Mouse (Mus musculus): ENCODE measurements around the gene Rcc1l. TPM values are rescaled to one million over a fixed set of nuclear protein-coding genes. Genes with fewer than 3 reads are reported as not detected.

Rcc1l gene
- polyA plus RNA-seq, 1 experiment from 2014 or later, result 28.0 TPM

DNA sequence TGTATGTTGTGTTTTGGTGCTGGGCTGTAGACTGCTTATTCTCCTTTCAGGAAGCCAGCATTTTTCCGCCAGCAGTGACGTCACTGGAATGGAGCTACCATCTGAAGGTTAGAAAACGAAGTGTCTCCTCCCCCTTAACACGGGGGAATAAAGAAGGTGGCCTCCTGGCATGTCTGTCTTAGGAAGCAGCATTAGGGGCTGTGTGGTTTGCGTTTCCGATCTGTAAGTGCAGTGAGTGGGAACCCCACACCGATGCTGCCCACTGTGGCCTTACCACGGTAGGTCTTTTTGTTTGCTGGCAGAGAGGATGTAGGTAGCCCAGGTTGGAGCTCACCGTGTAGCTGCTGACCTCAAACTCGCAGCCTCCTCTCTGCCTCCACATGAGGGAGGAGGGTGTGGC is 30.1 kb upstream of the Rcc1l start:
- no peak for ATAC-seq (replicated peaks; ENCODE audit: insufficient number of reproducible peaks, low FRiP score, low TSS enrichment, low read depth)

DNA sequence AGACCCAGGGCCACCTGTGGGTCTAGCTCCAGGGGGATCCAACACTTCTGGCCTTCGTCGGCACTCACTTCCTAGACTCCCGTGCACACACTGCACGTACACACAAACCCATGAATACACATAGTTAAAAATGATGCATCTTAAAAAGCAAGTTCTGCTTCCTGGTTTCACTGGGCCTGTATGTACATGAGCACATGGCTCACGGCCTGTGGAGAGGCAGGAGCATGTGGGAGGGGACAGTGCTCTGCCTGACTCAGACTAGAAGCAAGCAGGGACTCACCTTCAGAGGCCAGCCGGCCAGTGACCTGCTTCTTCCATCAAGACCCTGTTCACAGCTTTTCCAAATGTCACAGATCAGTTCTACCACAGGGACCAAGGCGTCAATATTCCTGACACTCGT is 17.1 kb upstream of the Rcc1l start:
- Histone ChIP-seq H3K9ac (replicated peaks; ENCODE audit: low read length) (no peak overlapping the region), H3K27me3 (ENCODE audit: control insufficient read depth, insufficient read depth, low read length) (no peaks in the 10 kb centered on the region), H3K27ac (replicated peaks; ENCODE audit: low read depth, low read length) (no peak overlapping the region), H3K4me1 (ENCODE audit: control insufficient read depth, insufficient read depth, low read length) (no peaks in the 10 kb centered on the region), H3K36me3 (replicated peaks; ENCODE audit: control insufficient read depth, insufficient read depth, low read depth, low read length) (no peaks in the 10 kb centered on the region; the same call in 1 of the 2 replicates), H3K4me2 (ENCODE audit: low read depth, low read length) (no peak overlapping the region), H3K9me3 (replicated peaks; ENCODE audit: control insufficient read depth, low read length) (no peaks in the 10 kb centered on the region), H3K4me3 (ENCODE audit: low read depth, low read length) (no peak overlapping the region)
- ATAC-seq (replicated peaks; ENCODE audit: insufficient number of reproducible peaks, low FRiP score, low TSS enrichment, low read depth) (no peak), DNase-seq (ENCODE audit: low spot score) (no peak)
- WGBS, result 87% methylated on average over 8 of the region's 8 CpGs

More for the DNA sequence above, 30.1 kb upstream of the Rcc1l start:
- 86% methylated on average over 10 of the region's 10 CpGs for WGBS
- Histone ChIP-seq H3K27ac (replicated peaks; ENCODE audit: low read depth, low read length) (no peak overlapping the region), H3K27me3 (ENCODE audit: control insufficient read depth, insufficient read depth, low read length) (no peaks in the 10 kb centered on the region), H3K4me1 (ENCODE audit: control insufficient read depth, insufficient read depth, low read length) (no peaks in the 10 kb centered on the region), H3K9ac (replicated peaks; ENCODE audit: low read length) (no peak overlapping the region), H3K9me3 (replicated peaks; ENCODE audit: control insufficient read depth, low read length) (no peaks in the 10 kb centered on the region), H3K36me3 (replicated peaks; ENCODE audit: control insufficient read depth, insufficient read depth, low read depth, low read length) (no peaks in the 10 kb centered on the region), H3K4me3 (ENCODE audit: low read depth, low read length) (no peak overlapping the region), H3K4me2 (ENCODE audit: low read depth, low read length) (no peak overlapping the region)
- DNase-seq (ENCODE audit: low spot score), result no peak

DNA sequence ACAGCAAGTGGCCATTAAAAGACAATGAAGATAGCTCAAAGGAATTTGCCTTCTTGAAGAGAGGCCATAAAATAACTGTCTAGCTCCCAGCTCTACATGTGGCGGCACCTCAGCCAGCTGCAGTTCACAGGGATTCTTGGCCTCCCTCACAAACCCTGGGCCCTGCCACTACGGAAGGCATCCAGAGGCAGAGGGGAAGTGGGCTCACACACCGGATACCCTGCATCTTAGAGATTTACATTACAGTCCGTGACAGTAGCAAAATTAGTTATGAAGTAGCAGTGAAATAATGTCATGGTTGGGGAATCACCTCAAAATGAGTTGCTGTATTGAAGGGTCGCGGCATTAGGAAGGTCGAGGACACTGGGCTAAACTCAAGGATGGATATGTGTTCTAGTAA is 12.0 kb upstream of the Rcc1l start:
- ATAC-seq (replicated peaks; ENCODE audit: insufficient number of reproducible peaks, low FRiP score, low TSS enrichment, low read depth), result no peak
- no peak for DNase-seq (ENCODE audit: low spot score)
- WGBS, result 89% methylated on average over 7 of the region's 7 CpGs
- Histone ChIP-seq H3K36me3 (replicated peaks; ENCODE audit: control insufficient read depth, insufficient read depth, low read depth, low read length) (no peaks in the 10 kb centered on the region), H3K4me1 (ENCODE audit: control insufficient read depth, insufficient read depth, low read length) (no peaks in the 10 kb centered on the region), H3K4me3 (ENCODE audit: low read depth, low read length) (no peak overlapping the region), H3K27ac (replicated peaks; ENCODE audit: low read depth, low read length) (no peak overlapping the region), H3K9ac (replicated peaks; ENCODE audit: low read length) (no peak overlapping the region), H3K4me2 (ENCODE audit: low read depth, low read length) (no peak overlapping the region), H3K27me3 (ENCODE audit: control insufficient read depth, insufficient read depth, low read length) (no peaks in the 10 kb centered on the region), H3K9me3 (replicated peaks; ENCODE audit: control insufficient read depth, low read length) (no peaks in the 10 kb centered on the region)

DNA sequence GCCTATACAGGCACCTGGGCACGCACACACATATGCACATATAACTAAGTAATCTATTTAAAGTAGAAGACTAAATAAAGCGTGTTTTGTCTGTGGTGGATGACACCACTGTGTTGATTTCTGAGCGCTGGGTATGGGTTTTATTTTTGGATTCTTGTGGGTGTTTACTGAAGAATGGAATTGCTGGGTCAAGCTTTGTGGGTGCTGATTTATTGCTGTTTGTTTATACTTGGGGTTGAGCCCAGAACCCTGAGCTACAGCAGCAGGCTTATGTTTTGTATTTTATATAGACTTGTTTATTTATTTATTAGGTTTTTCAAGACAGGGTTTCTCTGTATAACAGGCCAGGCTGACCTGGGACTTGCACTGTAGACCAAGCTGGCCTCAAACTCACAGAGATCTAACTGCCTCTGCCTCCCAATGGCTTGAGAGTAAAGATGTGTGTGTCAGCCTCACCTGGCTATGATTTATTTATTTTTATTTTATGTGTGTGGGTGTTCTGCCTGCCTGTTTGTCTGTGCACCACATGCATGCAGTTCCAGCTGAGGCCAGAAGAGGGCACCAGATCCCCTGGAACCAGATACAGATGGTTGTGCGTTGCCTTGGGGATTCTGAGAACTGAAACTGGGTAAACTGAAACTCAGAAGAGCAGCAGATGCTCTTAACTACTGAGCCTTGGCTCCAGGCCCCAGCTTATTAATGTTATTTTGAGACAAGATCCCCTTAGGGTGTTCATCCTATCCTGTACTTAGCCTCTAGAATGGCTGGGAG is 10.6 kb upstream of the Rcc1l start:
- ATAC-seq (replicated peaks; ENCODE audit: insufficient number of reproducible peaks, low FRiP score, low TSS enrichment, low read depth) (no peak), DNase-seq (ENCODE audit: low spot score) (peak; percentile 58)
- H3K4me2 ChIP-seq (ENCODE audit: low read depth, low read length), result no peak overlapping the region
- H3K9me3 ChIP-seq (replicated peaks; ENCODE audit: control insufficient read depth, low read length), result no peaks in the 10 kb centered on the region
- H3K36me3 ChIP-seq (replicated peaks; ENCODE audit: control insufficient read depth, insufficient read depth, low read depth, low read length), result no peaks in the 10 kb centered on the region
- 74% methylated on average over 4 of the region's 4 CpGs for WGBS
- H3K9ac ChIP-seq (replicated peaks; ENCODE audit: low read length), result no peak overlapping the region
- H3K4me1 ChIP-seq (ENCODE audit: control insufficient read depth, insufficient read depth, low read length), result peaks cover 2% of the 10 kb centered on the region; the same call in 1 of the 2 replicates
- H3K27me3 ChIP-seq (ENCODE audit: control insufficient read depth, insufficient read depth, low read length), result no peaks in the 10 kb centered on the region
- no peak overlapping the region for H3K27ac ChIP-seq (replicated peaks; ENCODE audit: low read depth, low read length)
- no peak overlapping the region for H3K4me3 ChIP-seq (ENCODE audit: low read depth, low read length)

DNA sequence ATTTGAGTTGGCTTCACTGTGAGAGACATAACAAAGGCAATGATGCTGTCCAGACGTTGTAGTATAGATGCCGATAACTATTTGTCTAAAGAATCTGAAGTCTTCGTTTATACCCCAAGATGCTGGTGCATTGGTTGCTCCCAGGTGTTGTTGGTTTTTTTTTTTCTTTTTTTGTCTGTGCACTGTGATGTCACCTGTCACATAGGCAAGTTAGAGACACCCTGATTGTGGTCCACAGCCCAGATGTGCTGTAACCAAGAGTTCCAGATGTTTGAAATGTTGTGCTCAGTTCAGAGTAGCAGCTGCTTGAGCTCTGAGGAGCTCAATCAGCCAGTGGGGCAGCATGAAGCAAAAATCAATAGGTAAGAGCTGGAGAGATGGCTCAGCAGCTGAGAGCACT is 9.5 kb upstream of the Rcc1l start:
- 95% methylated on average over 3 of the region's 3 CpGs for WGBS
- no peak overlapping the region for H3K9ac ChIP-seq (replicated peaks; ENCODE audit: low read length)

DNA sequence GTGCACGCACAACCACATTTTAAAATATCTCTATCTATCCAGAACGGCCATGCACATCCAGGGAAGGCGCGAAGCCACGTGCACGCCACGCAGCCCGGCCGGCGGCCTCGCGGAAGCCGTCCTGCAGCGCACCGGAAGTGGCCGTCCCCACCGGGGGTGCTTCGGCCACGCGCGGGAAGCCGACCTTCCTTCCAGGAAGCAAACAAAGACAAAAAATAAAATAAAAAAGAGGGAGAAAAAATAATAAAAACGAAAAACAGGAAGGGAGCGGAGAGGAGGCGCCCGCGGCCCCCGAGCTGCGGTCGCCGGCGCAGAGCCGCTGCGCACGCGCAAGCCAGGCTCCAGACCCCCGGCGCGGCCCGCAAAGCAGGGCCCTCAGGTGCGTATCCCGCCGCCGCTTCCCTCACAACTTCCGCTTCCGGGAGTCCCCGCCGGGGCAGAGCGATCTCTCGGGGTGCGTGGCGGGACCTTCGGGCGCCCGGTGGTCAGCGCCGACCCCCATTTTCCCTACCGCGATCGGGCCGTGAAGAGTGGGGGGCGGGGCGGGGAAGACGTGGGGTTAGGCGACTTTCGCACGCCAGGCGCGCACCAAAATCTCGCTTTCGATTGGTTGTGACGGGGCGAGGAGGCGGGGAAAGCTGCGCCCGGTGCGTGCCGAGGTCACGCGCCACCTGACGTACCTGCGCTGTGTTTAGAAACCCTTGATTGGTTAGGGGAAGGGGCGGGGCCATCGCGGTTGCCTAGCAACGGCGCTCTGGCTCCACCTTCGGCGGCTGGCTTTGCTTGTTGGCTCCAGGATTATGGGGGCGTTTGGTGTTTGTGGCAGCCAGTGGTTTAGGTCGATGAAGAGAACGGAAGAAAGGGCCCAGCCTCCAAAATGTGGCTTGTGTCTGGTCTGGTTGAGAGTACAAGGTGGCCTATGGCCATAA is 7.6 kb upstream of the Rcc1l start, which contains the start of gene Gtf2ird2:
TSS of gene Gtf2ird2 (plus strand) at position 140 of the 929 bp plus-strand sequence.
- peak; percentile 88 for ATAC-seq (replicated peaks; ENCODE audit: insufficient number of reproducible peaks, low FRiP score, low TSS enrichment, low read depth)
- H3K27me3 ChIP-seq (ENCODE audit: control insufficient read depth, insufficient read depth, low read length), result no peaks in the 10 kb centered on the region
- peaks cover 3% of the 10 kb centered on the region; the same call in 1 of the 2 replicates for H3K4me1 ChIP-seq (ENCODE audit: control insufficient read depth, insufficient read depth, low read length)
- under 1% methylated on average over 90 of the region's 92 CpGs for WGBS
- H3K4me3 ChIP-seq (ENCODE audit: low read depth, low read length), result peak within 1 kb of the TSS; percentile 73
- peak within 1 kb of the TSS; percentile 82 for H3K4me2 ChIP-seq (ENCODE audit: low read depth, low read length)
- H3K9me3 ChIP-seq (replicated peaks; ENCODE audit: control insufficient read depth, low read length), result no peaks in the 10 kb centered on the region
- DNase-seq (ENCODE audit: low spot score), result peak; percentile 100
- peak within 1 kb of the TSS; percentile 94 for H3K9ac ChIP-seq (replicated peaks; ENCODE audit: low read length)
- peak within 1 kb of the TSS; percentile 89 for H3K27ac ChIP-seq (replicated peaks; ENCODE audit: low read depth, low read length)
- no peaks in the 10 kb centered on the region for H3K36me3 ChIP-seq (replicated peaks; ENCODE audit: control insufficient read depth, insufficient read depth, low read depth, low read length)

More for the DNA sequence above, 9.5 kb upstream of the Rcc1l start:
- H3K4me1 ChIP-seq (ENCODE audit: control insufficient read depth, insufficient read depth, low read length), result peaks cover 3% of the 10 kb centered on the region; the same call in 1 of the 2 replicates
- no peak overlapping the region for H3K4me3 ChIP-seq (ENCODE audit: low read depth, low read length)
- DNase-seq (ENCODE audit: low spot score), result no peak
- H3K36me3 ChIP-seq (replicated peaks; ENCODE audit: control insufficient read depth, insufficient read depth, low read depth, low read length), result no peaks in the 10 kb centered on the region
- no peak overlapping the region for H3K27ac ChIP-seq (replicated peaks; ENCODE audit: low read depth, low read length)
- no peaks in the 10 kb centered on the region for H3K27me3 ChIP-seq (ENCODE audit: control insufficient read depth, insufficient read depth, low read length)
- ATAC-seq (replicated peaks; ENCODE audit: insufficient number of reproducible peaks, low FRiP score, low TSS enrichment, low read depth), result no peak
- no peaks in the 10 kb centered on the region for H3K9me3 ChIP-seq (replicated peaks; ENCODE audit: control insufficient read depth, low read length)
- no peak overlapping the region for H3K4me2 ChIP-seq (ENCODE audit: low read depth, low read length)

DNA sequence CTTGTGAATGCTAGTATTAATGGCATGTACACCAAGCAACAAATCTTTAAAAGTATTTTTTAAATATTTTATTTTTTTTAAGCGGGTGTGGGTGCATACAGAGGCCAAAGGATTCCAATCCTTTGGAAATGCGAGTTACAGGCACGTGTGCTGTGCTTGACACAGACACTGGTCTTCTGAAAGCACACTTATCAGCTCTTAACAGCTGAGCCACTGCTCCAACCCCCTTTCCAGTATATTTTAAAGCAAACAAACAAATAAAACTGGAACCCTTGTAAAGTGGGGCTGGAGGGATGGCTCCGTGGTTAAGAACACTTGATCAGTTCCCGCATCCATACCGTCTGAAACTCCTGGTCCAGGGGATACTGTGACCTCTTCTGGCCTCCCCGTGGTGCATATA is 6.6 kb upstream of the Rcc1l start:
- H3K27me3 ChIP-seq (ENCODE audit: control insufficient read depth, insufficient read depth, low read length), result no peaks in the 10 kb centered on the region
- no peaks in the 10 kb centered on the region for H3K36me3 ChIP-seq (replicated peaks; ENCODE audit: control insufficient read depth, insufficient read depth, low read depth, low read length)
- no peaks in the 10 kb centered on the region for H3K9me3 ChIP-seq (replicated peaks; ENCODE audit: control insufficient read depth, low read length)
- H3K4me3 ChIP-seq (ENCODE audit: low read depth, low read length), result peak overlapping the region; percentile 73
- no peak for DNase-seq (ENCODE audit: low spot score)
- peak overlapping the region; percentile 82 for H3K4me2 ChIP-seq (ENCODE audit: low read depth, low read length)
- no peak for ATAC-seq (replicated peaks; ENCODE audit: insufficient number of reproducible peaks, low FRiP score, low TSS enrichment, low read depth)
- H3K27ac ChIP-seq (replicated peaks; ENCODE audit: low read depth, low read length), result no peak overlapping the region
- WGBS, result 60% methylated on average over 7 of the region's 7 CpGs
- peak overlapping the region; percentile 94 for H3K9ac ChIP-seq (replicated peaks; ENCODE audit: low read length)
- H3K4me1 ChIP-seq (ENCODE audit: control insufficient read depth, insufficient read depth, low read length), result peaks cover 3% of the 10 kb centered on the region; the same call in 1 of the 2 replicates

All from embryonic facial prominence, embryonic 11.5 days (tissue).